26 mouse cellular contexts compared by ENCODE assay signal in the genomic region with DNA sequence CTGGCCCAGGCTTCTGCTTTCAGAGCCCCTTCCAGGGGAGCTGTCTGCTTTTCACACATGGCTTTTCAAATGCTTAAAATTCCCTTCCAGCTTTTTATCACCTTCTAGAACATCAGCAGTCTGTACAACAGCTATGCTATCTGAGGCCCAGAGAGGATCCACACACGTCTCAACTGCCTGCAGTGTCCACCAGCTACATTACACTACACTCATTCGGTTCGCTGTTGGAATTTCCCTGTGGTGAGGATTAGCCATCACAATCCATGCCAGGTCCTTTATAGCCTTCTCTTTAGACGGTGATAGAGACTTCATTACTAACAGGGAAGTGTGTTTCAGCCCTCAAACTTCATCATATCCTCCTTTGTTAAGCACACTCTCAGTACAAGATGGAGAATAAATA. TPM values are rescaled to one million over a fixed set of nuclear protein-coding genes. Genes with fewer than 3 reads are reported as not detected.
DNase-seq lines count a peak whose midpoint lies in the region; ATAC-seq and TF ChIP-seq lines count a peak whose summit lies in the region.
"Had no signal": no experiment of that assay in that cellular context is flagged by ENCODE, and none has a peak within 500 bp of the region (broad histone marks: within the 10 kb centered on the region; RNA-seq: fewer than 3 reads in every experiment).

No protein-coding gene starts in this region.

- H3K9ac ChIP-seq in heart, embryonic 13.5 days = no peak overlapping the region
- H3K9ac ChIP-seq in heart, adult 2 months (ENCODE audit: low read depth, low read length) = no peak overlapping the region
- no peak overlapping the region for H3K9ac ChIP-seq in heart, postnatal 0 days (replicated peaks; ENCODE audit: low read depth, low read length)
- H3K9ac ChIP-seq in limb, embryonic 13.5 days = no peak overlapping the region
- no peak overlapping the region for H3K9ac ChIP-seq in limb, embryonic 14.5 days (ENCODE audit: low read depth, low read length, severe bottlenecking)
- H3K9ac ChIP-seq: embryonic facial prominence, embryonic 13.5 days; forebrain, embryonic 12.5 days; forebrain, embryonic 15.5 days; hindbrain, embryonic 13.5 days; intestine, embryonic 15.5 days had no signal

- no peak overlapping the region for H3K4me3 ChIP-seq in heart, embryonic 13.5 days
- no peak overlapping the region for H3K4me3 ChIP-seq in heart, adult 2 months
- no peak overlapping the region for H3K4me3 ChIP-seq in heart, postnatal 0 days (ENCODE audit: low read depth, low read length)
- H3K4me3 ChIP-seq in limb, embryonic 13.5 days = no peak overlapping the region
- no peak overlapping the region for H3K4me3 ChIP-seq in limb, embryonic 14.5 days (replicated peaks; ENCODE audit: low read length)
- H3K4me3 ChIP-seq: embryonic facial prominence, embryonic 10.5 days; embryonic facial prominence, embryonic 13.5 days; erythroblast, embryonic 14.5 days; forebrain, embryonic 12.5 days; forebrain, embryonic 15.5 days; hindbrain, embryonic 10.5 days; hindbrain, embryonic 13.5 days; intestine, embryonic 15.5 days had no signal

- TF ChIP-seq CTCF in heart, adult 2 months (IDR thresholded peaks at IDR 0.05) = no peak
- no peak for TF ChIP-seq CTCF in heart, postnatal 0 days (IDR thresholded peaks at IDR 0.05; ENCODE audit: low read depth)

- intact Hi-C loops in heart, adult 2 months (cut with DNase I) = no loop called here

- WGBS in heart, embryonic 13.5 days = 16% methylated on average over 4 of the region's 4 CpGs
- 37% methylated on average over 4 of the region's 4 CpGs for WGBS in heart, adult 2 months
- WGBS in heart, postnatal 0 days = 16% methylated on average over 4 of the region's 4 CpGs
- 49% methylated on average over 4 of the region's 4 CpGs for WGBS in limb, embryonic 13.5 days
- 36% methylated on average over 4 of the region's 4 CpGs for WGBS in limb, embryonic 14.5 days

- no peak overlapping the region for H3K4me2 ChIP-seq in heart, embryonic 13.5 days
- H3K4me2 ChIP-seq in heart, postnatal 0 days (ENCODE audit: low read depth, low read length) = no peak overlapping the region
- no peak overlapping the region for H3K4me2 ChIP-seq in limb, embryonic 13.5 days (replicated peaks)
- H3K4me2 ChIP-seq in limb, embryonic 14.5 days (replicated peaks; ENCODE audit: low read depth, low read length, severe bottlenecking) = no peak overlapping the region
- H3K4me2 ChIP-seq: embryonic facial prominence, embryonic 13.5 days; forebrain, embryonic 12.5 days; forebrain, embryonic 15.5 days; hindbrain, embryonic 13.5 days; intestine, embryonic 15.5 days had no signal

- no peaks in the 10 kb centered on the region for H3K9me3 ChIP-seq in heart, embryonic 13.5 days
- H3K9me3 ChIP-seq in heart, postnatal 0 days (replicated peaks; ENCODE audit: control insufficient read depth, low read length) = no peaks in the 10 kb centered on the region
- H3K9me3 ChIP-seq in limb, embryonic 13.5 days = no peaks in the 10 kb centered on the region
- no peaks in the 10 kb centered on the region for H3K9me3 ChIP-seq in limb, embryonic 14.5 days (ENCODE audit: control insufficient read depth, low read length)
- H3K9me3 ChIP-seq: embryonic facial prominence, embryonic 10.5 days; embryonic facial prominence, embryonic 13.5 days; forebrain, embryonic 12.5 days; forebrain, embryonic 15.5 days; hindbrain, embryonic 10.5 days; hindbrain, embryonic 13.5 days; intestine, embryonic 15.5 days had no signal

- no peak for TF ChIP-seq EP300 in heart, adult 2 months (IDR thresholded peaks at IDR 0.05; ENCODE audit: insufficient read depth, low read depth, low read length)
- TF ChIP-seq EP300 in heart, postnatal 0 days (IDR thresholded peaks at IDR 0.05; ENCODE audit: low read depth) = no peak

- no peak for TF ChIP-seq POLR2A in heart, adult 2 months (IDR thresholded peaks at IDR 0.05; ENCODE audit: insufficient read depth, low read depth, low read length)
- no peak for TF ChIP-seq POLR2A in limb, embryonic 14.5 days (IDR thresholded peaks at IDR 0.05; ENCODE audit: borderline replicate concordance, extremely low read depth, insufficient read depth, insufficient read length)

- no peak for DNase-seq in heart, adult 2 months
- DNase-seq in heart, postnatal 0 days (ENCODE audit: low spot score) = peak; percentile 9
- DNase-seq in heart, postnatal 4 days = no peak
- no peak for DNase-seq in limb, embryonic 14.5 days (ENCODE audit: low spot score)
- DNase-seq: adrenal gland, adult 2 months; adrenal gland, postnatal 14 days; cerebellum, adult 11 months; cerebellum, adult 2 months; cerebellum, adult 9-11 months; cerebellum, postnatal 36 days; embryo, embryonic 11 days; gastrocnemius, postnatal 25 days; kidney, adult 11 months had no signal

- no peaks in the 10 kb centered on the region for H3K36me3 ChIP-seq in heart, embryonic 13.5 days
- no peaks in the 10 kb centered on the region for H3K36me3 ChIP-seq in heart, adult 2 months (ENCODE audit: control insufficient read depth, insufficient read depth, low read length)
- no peaks in the 10 kb centered on the region for H3K36me3 ChIP-seq in heart, postnatal 0 days (replicated peaks; ENCODE audit: control insufficient read depth, insufficient read depth, low read length)
- H3K36me3 ChIP-seq in limb, embryonic 13.5 days = no peaks in the 10 kb centered on the region
- no peaks in the 10 kb centered on the region for H3K36me3 ChIP-seq in limb, embryonic 14.5 days (ENCODE audit: control insufficient read depth, insufficient read depth, low read length)
- H3K36me3 ChIP-seq: embryonic facial prominence, embryonic 10.5 days; embryonic facial prominence, embryonic 13.5 days; forebrain, embryonic 12.5 days; forebrain, embryonic 15.5 days; hindbrain, embryonic 10.5 days; hindbrain, embryonic 13.5 days; intestine, embryonic 15.5 days had no signal

- peak overlapping the region; percentile 60 for H3K27ac ChIP-seq in heart, embryonic 13.5 days (replicated peaks)
- H3K27ac ChIP-seq in heart, adult 2 months = no peak overlapping the region
- peak overlapping the region; percentile 27; the same call in 1 of the 2 replicates for H3K27ac ChIP-seq in heart, postnatal 0 days (ENCODE audit: low read depth)
- H3K27ac ChIP-seq in limb, embryonic 13.5 days = no peak overlapping the region
- no peak overlapping the region for H3K27ac ChIP-seq in limb, embryonic 14.5 days (replicated peaks; ENCODE audit: low read depth, low read length)
- H3K27ac ChIP-seq: embryonic facial prominence, embryonic 10.5 days; embryonic facial prominence, embryonic 13.5 days; forebrain, embryonic 12.5 days; forebrain, embryonic 15.5 days; hindbrain, embryonic 10.5 days; hindbrain, embryonic 13.5 days; intestine, embryonic 15.5 days had no signal

- H3K27me3 ChIP-seq in heart, embryonic 13.5 days (replicated peaks) = no peaks in the 10 kb centered on the region
- no peaks in the 10 kb centered on the region for H3K27me3 ChIP-seq in heart, adult 2 months (ENCODE audit: control insufficient read depth, insufficient read depth, low read length)
- H3K27me3 ChIP-seq in heart, postnatal 0 days (ENCODE audit: control insufficient read depth, insufficient read depth, low read length) = no peaks in the 10 kb centered on the region
- H3K27me3 ChIP-seq in limb, embryonic 13.5 days = no peaks in the 10 kb centered on the region
- H3K27me3 ChIP-seq in limb, embryonic 14.5 days (ENCODE audit: control insufficient read depth, insufficient read depth, low read length) = no peaks in the 10 kb centered on the region
- H3K27me3 ChIP-seq: embryonic facial prominence, embryonic 13.5 days; forebrain, embryonic 12.5 days; forebrain, embryonic 15.5 days; hindbrain, embryonic 13.5 days; intestine, embryonic 15.5 days had no signal

- ATAC-seq in heart, embryonic 13.5 days (ENCODE audit: extremely low read depth, insufficient number of reproducible peaks, low FRiP score, low TSS enrichment) = no peak; the same call in 1 of the 2 replicates
- ATAC-seq in heart, postnatal 0 days (ENCODE audit: insufficient read depth, low read depth) = peak; percentile 66; the same call in 1 of the 2 replicates
- peak; percentile 40; the same call in 1 of the 2 replicates for ATAC-seq in limb, embryonic 13.5 days (ENCODE audit: low FRiP score, low read depth)
- ATAC-seq in limb, embryonic 14.5 days (ENCODE audit: low FRiP score, low read depth) = 0 out of 2 replicates have a peak, but pooled peaks have one; percentile 26
- ATAC-seq: CD4-positive, CD25-positive, alpha-beta regulatory T cell, adult 4 months; forebrain, embryonic 15.5 days; hindbrain, embryonic 16.5 days; intestine, embryonic 15.5 days had no signal

- H3K79me2 ChIP-seq in heart, adult 2 months (replicated peaks; ENCODE audit: control insufficient read depth, insufficient read depth, low read length) = no peaks in the 10 kb centered on the region

- peaks cover 8% of the 10 kb centered on the region; the same call in 1 of the 2 replicates for H3K4me1 ChIP-seq in heart, embryonic 13.5 days
- H3K4me1 ChIP-seq in heart, adult 2 months (ENCODE audit: control insufficient read depth, insufficient read depth, low read length) = no peaks in the 10 kb centered on the region
- no peaks in the 10 kb centered on the region; the same call in 1 of the 2 replicates for H3K4me1 ChIP-seq in heart, postnatal 0 days (ENCODE audit: control insufficient read depth, insufficient read depth)
- H3K4me1 ChIP-seq in limb, embryonic 13.5 days = 0 out of 2 replicates have a peak, but pooled peaks cover 6% of the 10 kb centered on the region
- H3K4me1 ChIP-seq in limb, embryonic 14.5 days (ENCODE audit: control insufficient read depth, insufficient read depth, low read length) = no peaks in the 10 kb centered on the region; the same call in 1 of the 2 replicates
- H3K4me1 ChIP-seq: embryonic facial prominence, embryonic 10.5 days; embryonic facial prominence, embryonic 13.5 days; forebrain, embryonic 12.5 days; forebrain, embryonic 15.5 days; hindbrain, embryonic 10.5 days; hindbrain, embryonic 13.5 days; intestine, embryonic 15.5 days had no signal

RNA-seq across cellular contexts. Expression of a gene that starts 38.1 kb away (rescaled TPM):
- 49.5 and 52.1 TPM in 2 replicates for polyA plus RNA-seq in heart, embryonic 13.5 days (2015; fragmentation: Nextera tagmentation; extraction: Ambion mirVana)
- total RNA-seq in heart, adult 2 months (2021) = 1 to 10 TPM; 6.1 to 7.2 TPM
- 5.1 and 6.7 TPM in 2 replicates for polyA plus RNA-seq in heart, adult 2 months (2012; rRNA removed)
- total RNA-seq in heart, postnatal 0 days (2014; rRNA removed; ENCODE audit: low replicate concordance) = 12.5 and 14.1 TPM in 2 replicates
- 48.7 and 50.6 TPM in 2 replicates for polyA plus RNA-seq in heart, postnatal 0 days (2015; fragmentation: Nextera tagmentation; extraction: Ambion mirVana)
- total RNA-seq in heart, postnatal 4 days (2021) = 10 to 100 TPM; 29.7 to 32.7 TPM
- polyA plus RNA-seq in limb, embryonic 13.5 days (2015; fragmentation: Nextera tagmentation; extraction: Ambion mirVana) = 189 and 191 TPM in 2 replicates
- polyA plus RNA-seq in limb, embryonic 14.5 days (2012; rRNA removed) = 59.4 and 81.4 TPM in 2 replicates
- 202 and 222 TPM in 2 replicates for polyA plus RNA-seq in limb, embryonic 14.5 days (2014; fragmentation: Nextera tagmentation; extraction: Ambion mirVana)
- total RNA-seq: MEL had no signal
- polyA plus RNA-seq: erythroblast, embryonic 14.5 days had no signal

Comparison
In these comparisons a context has a peak if more than half of its experiments do, and no peak if none do; other contexts are left out.
1. H3K27ac ChIP-seq: peak in heart, embryonic 13.5 days (single experiment) and heart, postnatal 0 days (single experiment); none in heart, adult 2 months (single experiment), limb, embryonic 13.5 days (single experiment) and limb, embryonic 14.5 days (single experiment).